Mouse (Mus musculus) spleen, adult 18-20 months (tissue): ENCODE measurements around the gene Apol7a.
"Not testable (repeated sequence)": the region's sequence is repeated elsewhere in the genome, so short reads cannot be mapped to it uniquely, and the experiment has no call there.

ENCODE experiments used
- DNase-seq, 2 experiments: peaks; one replicate each; pipeline ENCODE4 v3.0.0; 2022; ENCODE audit warnings: mixed read lengths in 2 of 2

The Apol7a gene

DNA sequence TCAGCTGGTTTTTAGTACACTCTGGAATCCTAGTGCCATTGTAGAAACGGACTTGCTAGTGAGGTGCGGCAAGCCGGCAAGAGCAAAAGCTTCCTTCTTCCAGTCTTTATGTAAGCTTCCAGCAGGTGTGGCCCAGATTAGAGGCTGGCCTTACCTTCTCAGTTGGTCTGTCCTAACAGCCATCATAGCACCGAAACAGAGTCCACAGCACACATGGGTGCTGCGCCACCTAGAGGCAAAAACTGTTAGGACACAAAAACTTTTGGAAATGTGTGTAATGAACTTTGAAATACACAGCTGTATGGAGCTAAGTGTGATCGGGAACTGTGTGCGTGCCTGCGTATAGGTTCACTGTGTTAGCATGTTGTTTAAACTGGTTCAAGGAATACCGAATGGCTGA lies at the start of gene Apol7a:
TSS of gene Apol7a (minus strand) at position 84 of the 400 bp plus-strand sequence.
- DNase-seq = not testable (repeated sequence)

DNA sequence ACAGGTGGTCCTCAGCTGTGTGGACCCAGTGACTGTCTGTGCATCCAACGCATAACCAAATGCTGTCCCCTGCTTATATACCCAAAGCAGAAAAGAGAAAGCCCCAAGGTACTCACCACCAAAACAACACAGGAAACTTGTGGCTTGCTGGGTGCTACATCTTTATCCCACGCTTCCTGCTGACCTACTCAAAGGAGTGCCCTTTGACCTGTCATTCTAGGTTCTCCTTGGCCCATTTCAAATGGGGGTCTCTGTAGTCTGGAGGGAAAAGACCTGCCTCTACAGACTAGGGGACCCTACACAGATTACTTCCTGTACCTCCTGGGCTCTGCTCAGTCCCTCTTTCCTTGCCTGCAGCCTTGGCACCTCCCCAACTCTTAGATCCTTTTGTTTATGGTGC lies 48.5 kb upstream of the Apol7a start, which contains the start of gene Apol7b:
TSS of gene Apol7b (minus strand) at position 101 of the 400 bp plus-strand sequence.
- DNase-seq = not testable (repeated sequence)

DNA sequence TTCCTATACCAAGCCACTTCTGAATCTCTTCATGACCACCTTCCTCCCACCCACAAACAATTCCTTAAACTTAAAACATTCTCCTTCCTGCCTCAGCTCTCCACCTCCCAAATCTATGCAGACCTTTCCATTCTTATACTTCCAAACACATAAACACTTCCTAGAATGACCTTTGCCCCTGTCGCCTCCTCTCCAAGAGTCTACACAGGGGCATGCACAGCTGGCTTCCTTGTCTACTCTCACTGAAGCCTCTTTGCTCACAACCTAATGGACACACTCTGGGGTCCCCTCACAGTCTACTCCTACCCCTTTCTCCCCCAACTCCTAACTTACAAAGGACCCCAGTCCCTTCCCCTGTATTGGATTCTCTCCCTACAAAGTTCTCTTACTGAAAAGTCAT lies 46.8 kb upstream of the Apol7a start:
- DNase-seq = not testable (repeated sequence)

DNA sequence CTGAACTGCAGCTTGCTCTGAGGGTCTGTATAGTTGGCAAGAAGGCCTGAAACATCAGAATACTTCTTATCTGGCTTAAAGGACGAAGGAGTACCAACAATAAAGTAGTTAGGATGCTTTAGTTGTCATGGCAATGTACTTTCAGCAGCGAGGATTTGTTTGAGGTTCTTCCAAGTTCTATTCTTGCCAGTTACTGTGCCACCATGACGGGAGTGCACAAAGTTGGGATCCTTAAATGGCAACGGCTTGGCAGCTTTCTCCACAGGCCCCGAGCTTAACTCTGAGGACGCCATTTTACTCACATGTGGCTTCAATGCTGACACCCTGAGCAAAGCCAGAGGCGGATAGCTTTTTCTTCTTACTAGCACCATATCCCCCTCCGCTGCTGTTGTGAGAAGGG lies 45.8 kb upstream of the Apol7a start:
- not testable (repeated sequence) for DNase-seq

DNA sequence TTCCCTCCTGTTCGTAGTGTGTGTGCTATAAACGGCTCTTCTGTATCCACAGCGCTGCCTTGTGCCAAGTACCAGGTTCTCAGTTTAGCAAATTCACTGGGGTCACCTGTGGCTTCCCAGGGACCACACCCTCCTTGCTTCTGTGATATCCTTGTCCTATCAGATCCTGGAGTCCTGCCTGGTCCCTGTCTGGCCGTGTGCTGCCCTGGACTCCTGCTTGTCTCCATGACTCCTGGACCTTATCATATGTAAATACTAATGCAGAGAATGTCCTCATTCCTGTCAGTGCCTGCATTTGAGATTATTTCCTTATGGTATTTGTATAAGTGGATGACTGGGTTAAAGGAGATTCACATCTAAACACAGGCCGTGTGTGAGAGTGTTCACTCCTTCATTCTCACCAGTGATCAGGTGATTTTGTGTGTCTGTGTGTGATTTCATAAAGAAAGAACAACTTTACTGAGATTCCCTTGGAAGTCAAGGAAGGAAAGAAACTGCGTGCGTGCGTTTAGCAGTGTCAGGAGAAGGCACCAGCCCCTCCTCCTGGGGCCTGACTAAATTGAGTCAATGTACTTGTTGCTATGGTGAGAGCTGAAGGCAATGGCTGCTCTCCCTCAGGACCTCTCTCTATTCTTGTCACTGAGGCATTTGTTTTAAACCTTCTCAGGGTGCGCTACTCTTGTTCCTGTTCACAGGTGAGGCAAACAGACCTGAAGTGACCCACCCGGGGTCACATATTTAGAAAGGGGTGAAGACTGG lies 30.0 kb upstream of the Apol7a start:
- DNase-seq = not testable (repeated sequence)

DNA sequence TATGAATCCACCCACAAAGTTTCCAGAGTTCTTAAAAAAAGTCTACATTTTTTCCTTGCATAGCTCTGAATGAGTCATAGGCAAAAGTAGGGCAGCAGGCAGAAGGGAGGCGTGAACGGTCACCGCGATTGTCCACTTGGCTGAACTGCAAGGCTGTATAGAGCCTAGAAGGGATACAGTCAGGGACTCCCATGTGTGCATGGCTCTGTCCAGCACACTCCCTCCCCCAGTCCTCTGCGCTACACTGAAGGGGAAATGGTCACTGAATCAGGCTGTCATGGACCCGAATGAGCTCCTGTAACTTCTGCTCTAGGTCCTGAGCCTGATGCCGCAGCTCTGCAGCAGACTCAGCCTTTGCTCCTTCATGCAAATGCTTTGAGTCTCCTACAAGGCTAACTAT lies 24.0 kb upstream of the Apol7a start:
- DNase-seq = not testable (repeated sequence)

DNA sequence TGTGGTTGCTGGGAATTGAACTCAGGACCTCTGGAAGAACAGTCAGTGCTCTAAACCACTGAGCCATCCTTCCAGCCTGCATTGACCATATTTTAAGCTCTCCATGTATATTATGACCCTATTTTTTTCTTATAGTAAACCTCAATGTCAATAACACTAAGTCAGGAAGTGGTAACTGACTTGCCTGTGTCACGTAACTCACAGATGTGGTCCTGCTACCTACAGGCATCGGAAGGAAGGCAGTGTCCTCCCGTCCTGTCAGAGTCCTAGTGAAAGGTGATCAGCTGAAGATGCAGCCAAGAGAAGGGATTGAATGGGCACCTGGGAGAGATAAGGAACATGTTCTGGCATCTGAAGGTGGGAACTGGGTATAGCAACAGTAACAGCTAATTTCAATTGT lies 20.7 kb upstream of the Apol7a start:
- not testable (repeated sequence) for DNase-seq

DNA sequence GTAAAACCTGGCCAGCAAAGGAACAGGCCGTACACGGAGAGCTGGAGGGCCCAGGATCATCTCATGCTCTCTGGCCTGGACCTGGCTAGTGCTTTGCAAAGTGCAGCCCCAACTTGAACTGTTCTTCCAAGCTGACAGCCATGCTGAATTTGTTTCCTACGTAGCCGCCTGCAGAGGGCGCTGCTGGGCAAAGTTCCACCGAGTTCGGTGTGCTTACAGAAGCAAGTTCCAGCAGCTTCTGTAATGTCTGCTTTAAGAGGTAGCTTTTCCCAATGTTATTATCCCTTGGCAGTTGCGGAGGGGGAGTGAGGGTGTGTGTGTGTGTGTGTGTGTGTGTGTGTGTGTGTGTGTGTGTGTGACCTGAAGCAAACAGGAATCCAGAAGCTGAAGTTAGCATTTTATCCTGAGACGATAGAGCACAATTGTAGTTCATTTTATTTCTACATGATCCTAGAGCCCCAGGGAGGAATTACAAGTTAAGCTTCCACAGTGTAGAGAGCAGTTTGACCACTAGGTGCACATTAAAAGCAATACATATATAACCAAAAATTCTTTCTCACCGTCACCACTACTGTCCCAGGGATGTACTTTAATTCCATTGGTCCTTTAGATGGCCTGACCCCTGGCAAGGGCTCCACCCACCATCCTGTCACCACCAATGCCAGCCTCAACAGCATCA lies 17.9 kb upstream of the Apol7a start:
- not testable (repeated sequence) for DNase-seq

DNA sequence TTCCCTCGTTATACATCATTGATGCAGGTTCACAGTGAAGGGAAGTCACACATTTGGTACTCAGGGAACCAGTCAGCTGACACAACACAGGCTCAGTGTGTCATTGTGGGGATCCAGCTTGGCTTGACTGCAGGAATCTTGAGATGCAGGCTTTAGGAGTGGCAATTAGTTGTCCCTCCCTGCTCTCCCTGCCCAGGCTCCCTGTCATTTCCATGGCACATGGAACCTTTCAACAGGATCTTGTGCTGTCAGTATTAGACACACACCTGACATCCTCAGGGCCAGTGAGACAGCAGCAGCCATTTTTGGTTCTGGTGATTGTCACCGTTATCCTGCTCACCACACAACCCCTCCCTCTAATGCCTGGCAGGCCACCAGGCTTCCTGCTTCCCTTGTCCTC lies 16.7 kb upstream of the Apol7a start:
- not testable (repeated sequence) for DNase-seq

DNA sequence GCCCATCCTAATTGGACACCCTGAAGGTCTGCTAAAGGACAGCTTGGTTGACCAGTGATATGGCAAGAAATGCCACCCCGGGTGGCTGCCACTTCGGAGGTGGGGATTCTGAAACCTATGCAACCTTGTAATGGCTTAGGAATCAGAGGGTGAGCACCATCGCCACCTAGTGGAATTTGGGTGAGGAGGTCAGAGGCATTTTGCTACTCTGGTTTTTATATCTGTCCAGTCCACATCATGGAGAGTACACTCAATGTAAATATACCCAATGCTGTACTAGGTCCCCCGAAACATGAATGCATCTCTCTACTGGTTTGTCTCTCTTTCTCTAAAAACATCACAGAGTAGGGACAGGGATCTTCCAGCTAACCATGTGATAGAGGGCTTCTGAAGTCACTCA lies 13.8 kb upstream of the Apol7a start:
- not testable (repeated sequence) for DNase-seq

DNA sequence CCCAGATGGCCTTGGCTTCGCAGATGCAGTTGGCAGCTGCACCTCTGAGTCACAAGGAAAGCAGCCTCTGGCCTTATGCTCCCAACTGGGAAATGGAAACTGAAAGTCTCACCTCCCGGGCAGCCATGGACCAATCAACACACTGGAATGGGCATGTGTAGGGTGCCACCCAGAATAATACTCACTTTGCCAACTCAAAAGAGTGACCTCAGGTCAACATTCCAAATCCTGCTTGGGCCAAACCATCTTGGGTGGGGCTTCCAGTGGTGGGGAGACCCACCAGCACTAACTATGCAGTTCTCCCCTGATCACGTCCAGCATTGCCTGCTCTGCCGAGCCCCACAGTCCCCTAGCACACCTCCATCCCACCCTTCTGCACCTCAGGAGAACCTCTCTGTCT lies 12.1 kb upstream of the Apol7a start, which contains the start of gene Apol9a:
TSS of gene Apol9a (minus strand) at position 101 of the 400 bp plus-strand sequence.
- DNase-seq = not testable (repeated sequence)

DNA sequence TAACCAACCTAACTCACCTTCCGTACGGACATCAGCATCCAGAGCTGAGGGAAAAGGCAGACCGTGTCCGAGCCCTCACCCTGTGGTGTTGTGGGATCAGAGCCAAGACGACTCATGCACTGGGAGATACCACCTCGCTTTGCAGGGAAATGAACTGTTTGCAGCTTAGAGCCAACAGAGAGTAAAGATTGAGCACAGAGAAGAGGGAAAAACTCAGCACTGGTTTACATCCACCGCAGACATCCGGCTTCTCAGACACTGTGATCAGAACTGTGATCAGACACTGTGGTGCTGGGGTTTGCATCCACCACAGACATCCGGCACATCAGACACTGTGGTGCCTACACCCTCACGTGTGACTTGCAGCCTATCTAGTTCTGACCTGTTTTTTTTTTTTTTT lies 7.5 kb upstream of the Apol7a start:
- DNase-seq = peak; percentile 6 to 26

DNA sequence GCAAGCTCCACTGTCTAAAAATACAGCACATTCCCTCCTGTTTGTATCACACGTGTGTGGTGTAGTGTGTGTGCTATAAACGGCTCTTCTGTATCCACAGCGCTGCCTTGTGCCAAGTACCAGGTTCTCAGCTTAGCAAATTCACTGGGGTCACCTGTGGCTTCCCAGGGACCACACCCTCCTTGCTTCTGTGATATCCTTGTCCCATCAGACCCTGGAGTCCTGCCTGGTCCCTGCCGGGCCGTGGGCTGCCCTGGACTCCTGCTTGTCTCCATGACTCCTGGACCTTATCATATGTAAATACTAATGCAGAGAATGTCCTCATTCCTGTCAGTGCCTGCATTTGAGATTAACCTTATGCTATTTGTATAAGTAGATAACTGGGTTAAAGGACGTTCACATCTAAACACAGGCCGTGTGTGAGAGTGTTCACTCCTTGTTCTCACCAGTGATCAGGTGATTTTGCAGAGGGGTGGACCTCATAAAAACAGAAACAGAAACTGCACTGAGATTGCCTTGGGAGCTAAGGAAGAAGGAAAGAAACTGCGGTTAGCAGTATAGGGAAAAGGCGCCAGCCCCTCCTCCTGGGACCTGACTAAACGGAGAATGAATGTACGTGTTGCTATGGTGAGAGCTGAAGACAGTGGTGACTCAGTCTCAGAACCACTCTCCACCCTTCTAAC lies 1.3 kb downstream of the Apol7a start:
- DNase-seq = not testable (repeated sequence)

DNA sequence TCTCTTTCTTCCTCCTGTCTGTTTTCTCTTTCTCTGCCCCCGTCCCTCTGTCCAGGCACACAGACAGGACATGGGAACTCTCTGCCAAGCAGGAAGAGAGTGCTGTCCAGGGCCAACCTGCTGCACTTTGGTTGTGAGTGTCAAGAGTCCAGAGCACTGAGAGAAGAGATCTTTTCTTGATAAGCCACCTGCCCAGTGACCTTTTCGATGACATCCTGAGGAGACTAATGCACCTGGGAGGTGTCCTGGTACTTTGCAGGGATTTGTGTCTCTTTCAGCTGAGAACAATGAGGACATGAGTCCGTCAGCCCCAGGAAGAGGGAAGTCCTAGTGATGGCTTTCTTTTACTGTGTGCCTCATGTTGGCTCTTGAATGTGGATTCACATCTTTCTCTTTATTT lies 5.1 kb downstream of the Apol7a start:
- DNase-seq = not testable (repeated sequence)

DNA sequence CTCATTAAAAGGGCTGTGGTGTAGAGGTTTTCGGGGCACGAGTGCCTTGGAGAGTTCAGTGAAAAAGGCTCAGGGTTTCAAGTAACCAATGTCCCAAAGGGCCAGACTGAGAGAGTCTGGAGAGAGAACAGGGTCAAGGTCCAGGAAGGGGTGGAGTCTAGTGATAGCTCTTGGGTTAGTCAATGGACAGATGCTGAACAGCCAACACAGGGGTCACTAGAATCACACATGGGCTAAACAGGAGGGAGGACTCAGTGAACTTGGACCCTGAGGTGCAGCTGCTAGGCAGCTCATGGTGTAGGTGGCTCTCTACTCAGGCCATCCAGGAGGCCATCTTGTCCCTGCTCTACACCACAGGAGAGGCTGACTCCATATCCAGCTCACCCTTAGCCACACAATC lies 11.4 kb downstream of the Apol7a start:
- DNase-seq = no peak

DNA sequence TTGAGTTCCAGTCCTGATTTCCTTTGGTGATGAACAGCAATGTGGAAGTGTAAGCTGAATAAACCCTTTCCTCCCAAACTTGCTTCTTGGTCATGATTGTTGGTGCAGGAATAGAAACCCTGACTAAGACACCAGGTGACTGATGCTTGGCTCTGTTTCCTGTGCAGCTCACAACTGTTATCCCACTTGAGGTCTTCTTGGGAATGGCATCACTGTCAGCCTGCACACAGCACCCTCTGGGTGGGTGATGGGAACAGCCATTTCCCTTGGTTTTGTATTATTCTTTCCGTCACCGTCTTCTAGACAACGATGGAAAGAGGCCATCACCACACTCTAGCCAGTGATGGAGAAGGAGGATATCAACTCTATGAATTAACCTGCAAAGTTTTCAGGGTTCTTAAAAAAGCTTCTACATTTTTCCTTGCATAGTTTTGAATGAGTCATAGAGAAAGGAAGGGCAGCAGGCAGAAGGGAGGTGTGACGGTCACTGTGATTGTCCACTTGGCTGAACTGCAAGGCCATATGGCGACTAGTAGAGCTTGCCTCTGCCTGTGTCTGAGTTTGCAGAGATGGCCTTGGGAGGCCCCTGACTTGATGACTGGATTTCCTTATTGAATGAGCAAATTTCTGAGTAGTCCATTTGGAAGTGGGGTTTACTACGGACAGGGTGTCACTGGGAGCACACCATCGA lies 14.4 kb downstream of the Apol7a start:
- DNase-seq = no peak

DNA sequence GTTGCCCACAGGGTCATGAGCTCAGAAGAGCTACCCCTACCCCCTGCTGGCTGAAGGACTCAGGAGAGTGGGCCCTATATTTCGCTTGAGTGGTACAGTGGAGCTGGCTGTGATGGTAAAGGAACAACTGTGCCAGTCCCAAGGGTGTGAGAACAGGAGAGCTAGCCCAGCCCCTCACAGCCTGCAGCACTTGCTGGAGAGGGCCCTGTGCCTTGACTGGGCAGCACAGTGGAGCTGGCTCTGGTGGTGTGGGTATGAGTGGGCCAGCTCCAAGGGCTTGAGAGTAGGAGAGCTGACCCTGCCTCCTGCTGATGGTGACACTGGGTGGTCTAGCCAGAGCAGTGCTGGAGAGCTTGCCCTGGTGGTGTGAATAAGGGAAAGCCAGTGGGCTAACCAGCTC lies 16.0 kb downstream of the Apol7a start:
- no peak for DNase-seq

DNA sequence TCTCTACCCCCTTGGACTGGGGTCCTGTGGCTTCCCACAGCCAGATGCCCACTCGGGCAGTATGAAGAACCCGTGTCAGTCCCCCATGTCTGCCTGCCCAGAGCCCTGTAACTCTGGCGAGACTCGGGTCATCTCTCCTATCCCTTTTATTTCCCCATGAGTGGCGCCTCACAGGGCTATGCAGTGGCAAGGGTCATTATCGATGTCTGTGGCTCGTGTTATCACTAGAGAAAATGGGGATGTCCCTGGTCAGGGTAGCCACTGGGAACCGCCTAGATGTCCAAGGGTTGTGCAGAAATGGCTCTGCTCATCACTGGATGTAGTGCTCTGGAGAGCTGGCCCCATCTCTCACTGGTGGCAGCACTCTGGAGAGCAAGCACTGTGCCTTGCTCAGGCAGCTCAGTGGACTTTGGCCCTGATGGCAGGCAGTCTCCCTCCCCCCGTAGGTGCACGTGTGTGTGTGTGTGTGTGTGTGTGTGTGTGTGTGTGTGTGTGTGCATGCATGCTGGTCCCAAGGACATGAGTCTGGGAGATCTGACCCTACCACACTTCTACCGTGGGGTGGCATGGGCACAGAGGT lies 16.5 kb downstream of the Apol7a start:
- DNase-seq = no peak

DNA sequence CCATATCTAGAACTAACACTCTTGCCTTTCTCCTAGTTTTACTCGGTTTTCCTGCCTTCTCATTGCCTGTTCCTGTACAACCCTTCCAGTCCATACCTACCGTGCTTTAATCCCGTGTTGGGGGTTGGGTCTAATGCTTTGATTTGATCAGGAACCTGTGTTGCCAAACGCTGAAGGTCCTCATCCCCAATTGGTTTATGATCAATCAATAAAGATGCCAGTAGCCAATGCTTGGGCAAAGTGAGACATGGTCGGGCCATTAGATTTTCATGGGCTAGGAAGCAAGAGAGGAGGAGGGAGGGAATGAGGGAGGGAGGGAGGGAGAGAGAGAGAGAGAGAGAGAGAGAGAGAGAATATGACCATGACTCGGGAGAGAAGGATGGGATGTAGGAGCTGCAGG lies 17.4 kb downstream of the Apol7a start:
- DNase-seq = no peak

DNA sequence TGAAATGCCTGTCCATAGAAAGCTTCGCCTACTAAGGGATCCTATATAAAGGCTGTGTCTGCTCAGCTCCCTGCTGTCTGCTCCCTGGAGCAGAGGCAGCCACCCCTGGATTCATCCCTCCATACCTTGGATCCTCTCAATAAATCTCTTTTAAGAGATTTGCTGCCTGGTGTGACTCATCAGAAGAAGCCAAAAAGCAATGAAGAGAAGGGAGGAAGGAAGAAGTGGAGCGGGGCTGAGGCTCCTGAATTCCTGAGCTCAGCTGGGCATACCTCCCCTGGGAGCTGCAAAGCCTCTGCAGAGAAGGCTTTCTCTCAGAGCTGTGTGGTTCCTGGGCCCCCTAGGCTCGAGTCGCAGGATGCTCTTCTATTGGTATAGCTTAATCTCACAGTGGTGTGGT lies 19.0 kb downstream of the Apol7a start:
- DNase-seq = no peak

DNA sequence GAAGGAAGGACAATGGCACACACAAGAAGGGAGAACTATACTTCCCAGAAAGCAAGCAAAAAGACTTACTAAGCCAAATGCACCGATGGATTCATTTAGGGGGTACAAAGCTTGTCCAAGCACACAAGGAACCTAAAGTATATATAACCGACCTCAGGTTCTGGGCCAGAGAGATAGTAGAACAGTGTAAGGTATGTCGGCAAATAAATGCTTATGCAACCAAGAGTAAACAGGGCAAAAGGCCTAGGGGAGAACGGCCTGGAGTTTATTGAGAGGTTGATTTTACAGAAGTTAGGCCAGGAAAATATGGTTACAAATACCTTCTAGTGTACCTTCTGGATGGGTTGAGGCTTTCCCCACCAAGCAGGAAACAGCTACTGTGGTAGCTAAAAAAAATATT lies 21.5 kb downstream of the Apol7a start:
- DNase-seq = no peak

DNA sequence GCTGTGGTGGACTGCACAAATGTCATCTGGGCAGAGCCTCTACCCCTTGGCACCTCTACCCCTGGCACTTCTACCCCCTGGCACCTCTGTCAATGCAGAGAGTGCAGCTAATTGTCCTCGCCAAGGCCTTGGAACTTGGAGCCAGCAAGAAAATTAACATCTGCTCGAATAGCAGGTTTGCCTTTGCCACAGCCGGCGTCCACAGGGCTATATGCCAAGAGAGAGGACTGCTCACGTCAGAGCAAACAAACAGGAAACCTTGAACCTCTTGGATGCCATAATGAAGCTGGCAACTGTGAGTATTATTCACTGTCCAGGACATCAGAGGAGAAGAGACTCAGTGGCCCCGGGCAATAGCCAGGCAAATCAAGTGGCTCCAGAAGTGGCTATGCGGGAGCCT lies 22.0 kb downstream of the Apol7a start:
- no peak for DNase-seq

DNA sequence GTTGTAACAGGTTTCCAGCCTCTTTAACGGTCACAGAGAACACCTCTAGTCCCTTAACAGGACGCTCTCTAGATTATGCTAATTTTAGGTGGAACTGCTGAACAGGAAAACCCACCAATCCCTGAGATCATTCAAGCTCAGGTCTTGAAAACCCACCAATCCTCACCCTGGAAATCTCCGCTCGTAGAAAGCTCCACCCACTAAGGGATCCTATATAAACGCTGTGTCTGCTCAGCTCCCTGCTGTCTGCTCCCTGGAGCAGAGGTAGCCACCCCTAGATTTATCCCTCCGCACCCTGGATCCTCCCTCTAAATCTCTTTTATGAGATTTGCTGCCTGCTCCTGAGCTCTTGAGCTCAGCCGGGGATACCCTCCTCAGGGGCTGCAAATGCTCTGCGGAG lies 28.3 kb downstream of the Apol7a start:
- no peak for DNase-seq
